Comparison of ENCODE assay signal across 17 mouse cellular contexts in genomic region chr10:61820050-61820449, GRCm38 (mm10). TPM values are rescaled to one million over a fixed set of nuclear protein-coding genes. Genes with fewer than 3 reads are reported as not detected.
DNase-seq lines count a peak whose midpoint lies in the region; ATAC-seq and TF ChIP-seq lines count a peak whose summit lies in the region.
"Had no signal": no experiment of that assay in that cellular context is flagged by ENCODE, and none has a peak within 500 bp of the region (broad histone marks: within the 10 kb centered on the region; RNA-seq: fewer than 3 reads in every experiment).

No protein-coding gene starts in this region.

- no peak for TF ChIP-seq POLR2A in bone marrow macrophage, adult 2 months (IDR thresholded peaks at IDR 0.05; ENCODE audit: borderline replicate concordance, low read depth, low read length)

- no peak overlapping the region for H3K27ac ChIP-seq in gastrocnemius, adult 2 months
- no peak overlapping the region for H3K27ac ChIP-seq in liver, embryonic 14.5 days
- no peak overlapping the region for H3K27ac ChIP-seq in liver, embryonic 12.5 days
- H3K27ac ChIP-seq in bone marrow macrophage, adult 2 months (ENCODE audit: insufficient read depth, low read depth, low read length), result no peak overlapping the region
- H3K27ac ChIP-seq: embryonic facial prominence, embryonic 13.5 days; forebrain, embryonic 10.5 days; midbrain, embryonic 12.5 days had no signal

- H3K4me3 ChIP-seq in gastrocnemius, adult 2 months, result no peak overlapping the region
- H3K4me3 ChIP-seq in liver, embryonic 14.5 days (ENCODE audit: insufficient read depth in 1 of 2, low read depth in 2 of 2, low read length in 2 of 2), result no peak overlapping the region
- H3K4me3 ChIP-seq in liver, embryonic 12.5 days, result no peak overlapping the region
- H3K4me3 ChIP-seq in E14TG2a.4 (replicated peaks; ENCODE audit: low read length), result no peak overlapping the region
- no peak overlapping the region for H3K4me3 ChIP-seq in bone marrow macrophage, adult 2 months (ENCODE audit: insufficient read depth, low read length)
- H3K4me3 ChIP-seq: embryonic facial prominence, embryonic 13.5 days; forebrain, embryonic 10.5 days; midbrain, embryonic 12.5 days had no signal

- TF ChIP-seq EP300 in liver, embryonic 14.5 days (IDR thresholded peaks at IDR 0.05; ENCODE audit: low read depth), result no peak

- H3K4me2 ChIP-seq in liver, embryonic 14.5 days (ENCODE audit: low read depth), result no peak overlapping the region
- no peak overlapping the region for H3K4me2 ChIP-seq in liver, embryonic 12.5 days
- H3K4me2 ChIP-seq: embryonic facial prominence, embryonic 13.5 days; midbrain, embryonic 12.5 days had no signal

- peak; percentile 20; the same call in 1 of the 2 replicates for TF ChIP-seq CTCF in gastrocnemius, adult 2 months (IDR thresholded peaks at IDR 0.05)
- TF ChIP-seq CTCF in liver, embryonic 14.5 days (IDR thresholded peaks at IDR 0.05; ENCODE audit: low read depth), result peak; percentile 48
- TF ChIP-seq CTCF in E14TG2a.4 (conservative IDR thresholded peaks at IDR 0.05; ENCODE audit: low read length), result peak; percentile 70
- TF ChIP-seq CTCF in bone marrow macrophage, adult 2 months (IDR thresholded peaks at IDR 0.05; ENCODE audit: low read depth, low read length), result peak; percentile 27; the same call in 1 of the 2 replicates

- DNase-seq in gastrocnemius, adult 2 months, result no peak
- no peak for DNase-seq in gastrocnemius, postnatal 14 days
- DNase-seq in liver, embryonic 14.5 days (ENCODE audit: low read depth in 3 of 3, low spot score in 3 of 3), result no peak
- DNase-seq in frontal cortex, postnatal 25 days (ENCODE audit: low spot score in 2 of 2), result no peak
- DNase-seq in adrenal gland, adult 18-20 months (ENCODE audit: low spot score in 2 of 2), result no peak
- DNase-seq: adrenal gland, adult 2 months; cerebellum, postnatal 14 days; heart, adult 11 months; kidney, postnatal 25 days; layer of hippocampus, postnatal 36 days had no signal

- intact Hi-C loops in gastrocnemius, adult 2 months (cut with DNase I), result no loop called here
- intact Hi-C loops in gastrocnemius, postnatal 14 days (cut with DNase I; ENCODE audit: low total_unique reads), result no loop called here

- 38% methylated on average over 9 of the region's 9 CpGs for WGBS in liver, embryonic 14.5 days (ENCODE audit: insufficient replicate concordance)
- 40% methylated on average over 9 of the region's 9 CpGs for WGBS in liver, embryonic 12.5 days (ENCODE audit: insufficient replicate concordance)

- no peaks in the 10 kb centered on the region for H3K36me3 ChIP-seq in liver, embryonic 14.5 days (replicated peaks; ENCODE audit: control insufficient read depth, insufficient read depth, low read depth)
- H3K36me3 ChIP-seq in liver, embryonic 12.5 days, result no peaks in the 10 kb centered on the region
- H3K36me3 ChIP-seq in E14TG2a.4 (ENCODE audit: insufficient read depth, low read length), result no peaks in the 10 kb centered on the region
- H3K36me3 ChIP-seq: embryonic facial prominence, embryonic 13.5 days; forebrain, embryonic 10.5 days; midbrain, embryonic 12.5 days had no signal

- no peak for ATAC-seq in liver, embryonic 14.5 days (ENCODE audit: insufficient read depth)
- ATAC-seq in liver, embryonic 12.5 days, result no peak
- ATAC-seq: inflammation-experienced regulatory T-cells, adult 6 months had no signal

- H3K27me3 ChIP-seq in liver, embryonic 14.5 days (ENCODE audit: control insufficient read depth, insufficient read depth, low read length), result no peaks in the 10 kb centered on the region
- no peaks in the 10 kb centered on the region for H3K27me3 ChIP-seq in liver, embryonic 12.5 days (replicated peaks)
- peaks cover 13% of the 10 kb centered on the region for H3K27me3 ChIP-seq in E14TG2a.4 (ENCODE audit: insufficient read depth, low read length)
- H3K27me3 ChIP-seq: embryonic facial prominence, embryonic 13.5 days; midbrain, embryonic 12.5 days had no signal

- H3K9ac ChIP-seq in liver, embryonic 14.5 days (replicated peaks), result no peak overlapping the region
- no peak overlapping the region for H3K9ac ChIP-seq in liver, embryonic 12.5 days
- H3K9ac ChIP-seq: embryonic facial prominence, embryonic 13.5 days; midbrain, embryonic 12.5 days had no signal

- no peaks in the 10 kb centered on the region for H3K9me3 ChIP-seq in liver, embryonic 14.5 days (ENCODE audit: control insufficient read depth, low read length)
- H3K9me3 ChIP-seq in liver, embryonic 12.5 days (replicated peaks), result no peaks in the 10 kb centered on the region
- no peaks in the 10 kb centered on the region for H3K9me3 ChIP-seq in E14TG2a.4 (ENCODE audit: low read length)
- H3K9me3 ChIP-seq: embryonic facial prominence, embryonic 13.5 days; forebrain, embryonic 10.5 days; midbrain, embryonic 12.5 days had no signal

- no peaks in the 10 kb centered on the region for H3K4me1 ChIP-seq in liver, embryonic 14.5 days (replicated peaks; ENCODE audit: control insufficient read depth in 2 of 2, insufficient read depth in 2 of 2, low read length in 1 of 2)
- H3K4me1 ChIP-seq in liver, embryonic 12.5 days, result no peaks in the 10 kb centered on the region
- H3K4me1 ChIP-seq in E14TG2a.4 (replicated peaks; ENCODE audit: low read depth, low read length), result peaks cover 51% of the 10 kb centered on the region
- H3K4me1 ChIP-seq in bone marrow macrophage, adult 2 months (ENCODE audit: control insufficient read depth, insufficient read depth, low read length), result no peaks in the 10 kb centered on the region
- H3K4me1 ChIP-seq: midbrain, embryonic 12.5 days had no signal

RNA-seq across cellular contexts. Expression of gene H2afy2, which starts 36.1 kb away (rescaled TPM):
- 1 to 10 TPM in 1 of 2 experiments, under 1 TPM in 1; 0.36 to 1.1 TPM for total RNA-seq in gastrocnemius, adult 2 months (2021)
- total RNA-seq in gastrocnemius, postnatal 14 days (2021), result 1 to 10 TPM; 2.6 to 2.7 TPM
- polyA plus RNA-seq in liver, embryonic 14.5 days (2012; rRNA removed), result 1.1 and 1.7 TPM in 2 replicates
- polyA plus RNA-seq in liver, embryonic 14.5 days (2014; fragmentation: Nextera tagmentation; extraction: Ambion mirVana), result 1.1 and 1.5 TPM in 2 replicates
- polyA plus RNA-seq in liver, embryonic 12.5 days (2016; fragmentation: Nextera tagmentation; extraction: Ambion mirVana), result 17.3 and 19.4 TPM in 2 replicates
- polyA plus RNA-seq in bone marrow macrophage, adult 2 months (2012; ENCODE audit: insufficient read depth, insufficient read length, missing spikeins), result not detected in 2 replicates
- total RNA-seq in adrenal gland, adult 18-20 months (2021), result 1 to 10 TPM; 6.9 to 7.4 TPM
- polyA plus RNA-seq: inflammation-experienced regulatory T-cells, adult 6 months had no signal

Comparison
In these comparisons a context has a peak if more than half of its experiments do, and no peak if none do; other contexts are left out.
1. CTCF ChIP-seq: peak in every context shown above with its lines; median percentile 70 in E14TG2a.4; 48 in liver, embryonic 14.5 days; 27 in bone marrow macrophage, adult 2 months; 20 in gastrocnemius, adult 2 months.